Mouse (Mus musculus): ENCODE results near the gene Zfp511. TPM values are rescaled to one million over a fixed set of nuclear protein-coding genes. Genes with fewer than 3 reads are reported as not detected.

Zfp511 gene
- polyA plus RNA-seq (2012) = 4.2 and 4.6 TPM in 2 replicates

- H3K27me3 ChIP-seq (ENCODE audit: control insufficient read depth) = no peaks in the 10 kb centered on the region
- peaks cover 78% of the 10 kb centered on the region for H3K36me3 ChIP-seq (ENCODE audit: control insufficient read depth)
- TF ChIP-seq TAL1 (IDR thresholded peaks at IDR 0.05; ENCODE audit: low read length) (no peak), GATA1 (IDR thresholded peaks at IDR 0.05; ENCODE audit: low read length) (no peak)
- H3K4me3 ChIP-seq (replicated peaks) = peak within 1 kb of the TSS; percentile 77
- no peaks in the 10 kb centered on the region for H3K9me3 ChIP-seq (ENCODE audit: control insufficient read depth, low read length)
- peaks cover 35% of the 10 kb centered on the region for H3K4me1 ChIP-seq (ENCODE audit: control insufficient read depth)
Measured at GRCm38 (mm10) chr7:140036281-140037170, at the start of gene Zfp511, which contains the start of gene Tubgcp2. Gene Zfp511, plus strand, starts transcription at chr7:140036391. Gene Tubgcp2, minus strand, starts transcription at chr7:140036669.

- H3K4me1 ChIP-seq (ENCODE audit: control insufficient read depth) = peaks cover 4% of the 10 kb centered on the region
- TF ChIP-seq TAL1 (IDR thresholded peaks at IDR 0.05; ENCODE audit: low read length) (no peak), GATA1 (IDR thresholded peaks at IDR 0.05; ENCODE audit: low read length) (no peak)
- no peaks in the 10 kb centered on the region for H3K36me3 ChIP-seq (ENCODE audit: control insufficient read depth)
- H3K9me3 ChIP-seq (ENCODE audit: control insufficient read depth, low read length) = no peaks in the 10 kb centered on the region
- no peak overlapping the region for H3K4me3 ChIP-seq (replicated peaks)
- no peaks in the 10 kb centered on the region for H3K27me3 ChIP-seq (ENCODE audit: control insufficient read depth)
Measured at GRCm38 (mm10) chr7:139988272-139988671, 47.9 kb upstream of the Zfp511 start.

- Histone ChIP-seq H3K4me1 (ENCODE audit: control insufficient read depth) (peaks cover 4% of the 10 kb centered on the region), H3K4me3 (replicated peaks) (no peak overlapping the region), H3K9me3 (ENCODE audit: control insufficient read depth, low read length) (no peaks in the 10 kb centered on the region), H3K36me3 (ENCODE audit: control insufficient read depth) (peaks cover 19% of the 10 kb centered on the region), H3K27me3 (ENCODE audit: control insufficient read depth) (no peaks in the 10 kb centered on the region)
- TF ChIP-seq TAL1 (IDR thresholded peaks at IDR 0.05; ENCODE audit: low read length) (no peak), GATA1 (IDR thresholded peaks at IDR 0.05; ENCODE audit: low read length) (no peak)
Measured at GRCm38 (mm10) chr7:139990864-139991394, 45.3 kb upstream of the Zfp511 start.

- H3K27me3 ChIP-seq (ENCODE audit: control insufficient read depth) = no peaks in the 10 kb centered on the region
- TF ChIP-seq GATA1 (IDR thresholded peaks at IDR 0.05; ENCODE audit: low read length) = no peak
- TF ChIP-seq TAL1 (IDR thresholded peaks at IDR 0.05; ENCODE audit: low read length) = no peak
- H3K4me3 ChIP-seq (replicated peaks) = no peak within 1 kb of the TSS
- H3K4me1 ChIP-seq (ENCODE audit: control insufficient read depth) = peaks cover 4% of the 10 kb centered on the region
- peaks cover 33% of the 10 kb centered on the region for H3K36me3 ChIP-seq (ENCODE audit: control insufficient read depth)
- H3K9me3 ChIP-seq (ENCODE audit: control insufficient read depth, low read length) = no peaks in the 10 kb centered on the region
Measured at GRCm38 (mm10) chr7:139992406-139992805, 43.8 kb upstream of the Zfp511 start, which contains the start of gene Adam8. Gene Adam8, minus strand, starts transcription at chr7:139992562.

GRCm38 (mm10) chr7:139993532-139993931 is 42.7 kb upstream of the Zfp511 start:
- Histone ChIP-seq H3K36me3 (ENCODE audit: control insufficient read depth) (peaks cover 45% of the 10 kb centered on the region), H3K4me1 (ENCODE audit: control insufficient read depth) (peaks cover 4% of the 10 kb centered on the region), H3K4me3 (replicated peaks) (no peak overlapping the region), H3K27me3 (ENCODE audit: control insufficient read depth) (no peaks in the 10 kb centered on the region), H3K9me3 (ENCODE audit: control insufficient read depth, low read length) (no peaks in the 10 kb centered on the region)
- TF ChIP-seq GATA1 (IDR thresholded peaks at IDR 0.05; ENCODE audit: low read length) = no peak

GRCm38 (mm10) chr7:139994202-139994601 is 42.0 kb upstream of the Zfp511 start:
- H3K4me1 ChIP-seq (ENCODE audit: control insufficient read depth) = peaks cover 4% of the 10 kb centered on the region
- no peak overlapping the region for H3K4me3 ChIP-seq (replicated peaks)
- no peaks in the 10 kb centered on the region for H3K9me3 ChIP-seq (ENCODE audit: control insufficient read depth, low read length)
- H3K27me3 ChIP-seq (ENCODE audit: control insufficient read depth) = no peaks in the 10 kb centered on the region
- TF ChIP-seq TAL1 (IDR thresholded peaks at IDR 0.05; ENCODE audit: low read length) = no peak
- TF ChIP-seq GATA1 (IDR thresholded peaks at IDR 0.05; ENCODE audit: low read length) = no peak
- H3K36me3 ChIP-seq (ENCODE audit: control insufficient read depth) = peaks cover 51% of the 10 kb centered on the region

GRCm38 (mm10) chr7:139994676-139995075 is 41.5 kb upstream of the Zfp511 start:
- Histone ChIP-seq H3K36me3 (ENCODE audit: control insufficient read depth) (peaks cover 56% of the 10 kb centered on the region), H3K4me3 (replicated peaks) (no peak overlapping the region), H3K27me3 (ENCODE audit: control insufficient read depth) (no peaks in the 10 kb centered on the region), H3K9me3 (ENCODE audit: control insufficient read depth, low read length) (no peaks in the 10 kb centered on the region), H3K4me1 (ENCODE audit: control insufficient read depth) (peaks cover 4% of the 10 kb centered on the region)
- no peak for TF ChIP-seq TAL1 (IDR thresholded peaks at IDR 0.05; ENCODE audit: low read length)
- no peak for TF ChIP-seq GATA1 (IDR thresholded peaks at IDR 0.05; ENCODE audit: low read length)

- TF ChIP-seq TAL1 (IDR thresholded peaks at IDR 0.05; ENCODE audit: low read length) (no peak), GATA1 (IDR thresholded peaks at IDR 0.05; ENCODE audit: low read length) (no peak)
Measured at GRCm38 (mm10) chr7:139998691-139999350, 37.4 kb upstream of the Zfp511 start.

More at GRCm38 (mm10) chr7:139998691-139999350, 37.4 kb upstream of the Zfp511 start:
- no peaks in the 10 kb centered on the region for H3K27me3 ChIP-seq (ENCODE audit: control insufficient read depth)
- H3K36me3 ChIP-seq (ENCODE audit: control insufficient read depth) = peaks cover 96% of the 10 kb centered on the region
- H3K4me3 ChIP-seq (replicated peaks) = no peak overlapping the region
- H3K9me3 ChIP-seq (ENCODE audit: control insufficient read depth, low read length) = no peaks in the 10 kb centered on the region
- no peaks in the 10 kb centered on the region for H3K4me1 ChIP-seq (ENCODE audit: control insufficient read depth)

Measured in erythroblast, embryonic 14.5 days (primary cell).